ENCODE assay signal across 18 mouse cellular contexts in the genomic region with DNA sequence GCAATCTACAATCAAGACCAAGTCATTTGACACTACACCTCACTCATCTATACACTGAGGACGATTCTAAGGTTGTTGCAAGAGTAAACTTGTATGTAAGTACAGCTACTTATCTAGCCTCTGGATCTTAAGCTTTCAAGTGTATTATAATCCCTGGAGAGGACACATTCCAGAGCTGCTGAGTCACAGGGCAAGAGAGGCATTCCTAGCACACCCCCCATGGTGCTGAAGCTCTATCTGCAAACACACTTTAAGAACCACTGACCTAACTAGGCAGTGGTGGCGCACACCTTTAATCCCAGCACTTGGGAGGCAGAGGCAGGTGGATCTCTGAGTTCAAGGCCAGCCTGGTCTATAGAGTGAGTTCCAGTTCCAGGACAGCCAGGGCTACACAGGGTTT. TPM values are rescaled to one million over a fixed set of nuclear protein-coding genes. Genes with fewer than 3 reads are reported as not detected.
A peak's percentile ranks its signal among the peaks of the same experiment; 100 is the strongest.
DNase-seq lines count a peak whose midpoint lies in the region; TF ChIP-seq lines count a peak whose summit lies in the region.
"Had no signal": no experiment of that assay in that cellular context is flagged by ENCODE, and none has a peak within 500 bp of the region (broad histone marks: within the 10 kb centered on the region; RNA-seq: fewer than 3 reads in every experiment).

No protein-coding gene starts in this region.

- no peaks in the 10 kb centered on the region for H3K36me3 ChIP-seq in ES-E14 (ENCODE audit: control insufficient read depth, insufficient read depth, low read length, poor library complexity, severe bottlenecking)
- H3K36me3 ChIP-seq: heart, embryonic 10.5 days; intestine, embryonic 15.5 days had no signal

- peaks cover 4 to 5% of the 10 kb centered on the region in 2 experiments; a peak in 3 of 4 replicates for H3K4me1 ChIP-seq in ES-E14 (ENCODE audit: control insufficient read depth in 2 of 2, insufficient read depth in 2 of 2, low read length in 2 of 2, poor library complexity in 1 of 2)
- H3K4me1 ChIP-seq: intestine, embryonic 15.5 days had no signal

- in situ Hi-C loops in ES-E14 (cut with MboI; ENCODE audit: low sequenced_read_pairs in 2 of 2, unreplicated experiment in 2 of 2), result no loop called here

- intact Hi-C loops in gastrocnemius, adult 2 months (cut with DNase I), result loop anchor here (5.0 kb wide), 1 partner anchor 33 kb away; no protein-coding TSS in a partner anchor
- intact Hi-C loops in gastrocnemius, postnatal 14 days (cut with DNase I; ENCODE audit: low total_unique reads), result no loop called here

- H3K4me3 ChIP-seq in gastrocnemius, adult 2 months, result peak overlapping the region; percentile 11; the same call in 1 of the 2 replicates
- no peak overlapping the region for H3K4me3 ChIP-seq in ES-E14 (ENCODE audit: insufficient read depth in 1 of 2, low read depth in 1 of 2, low read length in 2 of 2, poor library complexity in 1 of 2, severe bottlenecking in 1 of 2)
- H3K4me3 ChIP-seq: erythroblast, embryonic 14.5 days; heart, embryonic 10.5 days; intestine, embryonic 15.5 days; layer of hippocampus, adult 2 months had no signal

- H3K27ac ChIP-seq in gastrocnemius, adult 2 months, result peak overlapping the region; percentile 62
- H3K27ac ChIP-seq in ES-E14 (ENCODE audit: insufficient read depth, low read depth, low read length, poor library complexity, severe bottlenecking), result no peak overlapping the region; the same call in 1 of the 2 replicates
- H3K27ac ChIP-seq: heart, embryonic 10.5 days; hindbrain, embryonic 14.5 days; intestine, embryonic 15.5 days; layer of hippocampus, adult 2 months had no signal

- H3K9me3 ChIP-seq in ES-E14 (ENCODE audit: control insufficient read depth, insufficient read depth, low read depth, low read length), result no peaks in the 10 kb centered on the region
- H3K9me3 ChIP-seq: heart, embryonic 10.5 days; intestine, embryonic 15.5 days had no signal

- no peak for TF ChIP-seq CTCF in gastrocnemius, adult 2 months (IDR thresholded peaks at IDR 0.05)

- no peak overlapping the region for H3K9ac ChIP-seq in ES-E14 (ENCODE audit: insufficient read depth, low read depth, low read length, poor library complexity, severe bottlenecking)
- H3K9ac ChIP-seq: hindbrain, embryonic 14.5 days; intestine, embryonic 15.5 days; lung, embryonic 14.5 days had no signal

- DNase-seq in gastrocnemius, adult 2 months, result no peak
- DNase-seq in gastrocnemius, postnatal 14 days, result no peak
- peak; percentile 51 to 71 for DNase-seq in lung, adult 18-20 months
- DNase-seq in lung, postnatal 10 days, result no peak
- peak; percentile 54 for DNase-seq in ES-E14 (ENCODE audit: low read depth, low spot score)
- peak; percentile 51 for DNase-seq in mesoderm, embryonic 11.5 days (ENCODE audit: low read depth, low spot score)
- DNase-seq in frontal cortex, adult 2 months (ENCODE audit: extremely low spot score in 1 of 2, low spot score in 1 of 2), result no peak
- DNase-seq: cerebellum, postnatal 10 days; gastrocnemius, postnatal 25 days; heart, postnatal 14 days; lung, embryonic 14.5 days; right cerebral cortex, adult 18-20 months; thymus, adult 18-20 months had no signal

TF ChIP-seq in ES-E14, 5 proteins besides CTCF, POLR2A, EP300 and RAD21:
- TF ChIP-seq ZNF384 (IDR thresholded peaks at IDR 0.05; ENCODE audit: low read depth, low read length) (no peak), ZC3H11A (IDR thresholded peaks at IDR 0.05; ENCODE audit: borderline replicate concordance, low read depth, low read length) (no peak), MAFK (IDR thresholded peaks at IDR 0.05; ENCODE audit: insufficient read depth, low read depth, low read length) (peak; percentile 77)

RNA-seq across cellular contexts. Expression of a gene that starts 51.9 kb away (rescaled TPM):
- total RNA-seq in gastrocnemius, adult 2 months (2021), result 100 to 1,000 TPM in 1 of 2 experiments, 10 to 100 TPM in 1; 91.5 to 112 TPM
- total RNA-seq in gastrocnemius, postnatal 14 days (2021), result 100 to 1,000 TPM in 1 of 2 experiments, 10 to 100 TPM in 1; 76.2 to 100 TPM
- 35.6 and 39.5 TPM in 2 replicates for total RNA-seq in ES-E14 (2012; rRNA removed)
- polyA plus RNA-seq in frontal cortex, adult 2 months (2012; rRNA removed), result 60.5 and 70.6 TPM in 2 replicates

Comparison
In these comparisons a context has a peak if more than half of its experiments do, and no peak if none do; other contexts are left out.
1. DNase-seq: peak in lung, adult 18-20 months (2 of 2), ES-E14 (single experiment) and mesoderm, embryonic 11.5 days (single experiment); none in gastrocnemius, adult 2 months (single experiment), gastrocnemius, postnatal 14 days (single experiment), lung, postnatal 10 days (single experiment) and frontal cortex, adult 2 months (0 of 2).